Mouse (Mus musculus): ENCODE results near the gene Nudt22. TPM values are rescaled to one million over a fixed set of nuclear protein-coding genes. Genes with fewer than 3 reads are reported as not detected.

Gene Nudt22
- polyA plus RNA-seq, 1 experiment from 2014 or later, result 24.6 TPM

DNA sequence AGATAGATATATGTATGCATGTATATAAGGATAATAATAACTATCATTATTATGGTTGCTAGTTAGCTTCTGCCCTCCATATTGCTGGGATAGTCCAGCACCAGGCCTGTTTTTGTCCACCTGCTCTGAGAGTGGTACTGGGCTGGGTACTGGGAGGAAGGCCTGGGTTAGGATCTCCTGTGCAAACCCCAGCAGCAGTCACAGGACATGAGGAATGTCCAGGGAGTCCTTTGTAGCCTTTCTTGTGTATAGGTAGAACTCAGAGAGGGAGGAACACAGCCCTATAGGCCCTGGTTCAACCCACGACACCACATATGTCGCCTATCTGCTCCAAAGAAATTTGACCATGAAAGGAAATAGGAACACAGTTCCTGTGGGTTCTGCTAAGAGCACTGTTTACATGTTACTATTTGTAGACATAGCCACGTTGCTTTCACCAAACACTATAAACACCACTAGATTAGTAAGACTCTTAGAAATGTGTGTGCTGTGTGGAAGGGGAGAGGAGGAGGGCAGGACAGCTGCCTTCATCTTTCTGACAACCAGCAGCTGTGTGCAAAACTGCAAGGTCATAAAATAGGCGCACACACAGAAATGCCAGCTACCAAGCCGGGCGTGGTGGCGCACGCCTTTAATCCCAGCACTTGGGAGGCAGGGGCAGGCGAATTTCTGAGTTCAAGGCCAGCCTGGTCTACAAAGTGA lies 11.1 kb upstream of the Nudt22 start:
- ATAC-seq (replicated peaks; ENCODE audit: insufficient number of reproducible peaks, low FRiP score, low TSS enrichment), result no peak
- H3K4me2 ChIP-seq, result no peak overlapping the region
- 77% methylated on average over 9 of the region's 9 CpGs for WGBS (ENCODE audit: insufficient replicate concordance)
- H3K27ac ChIP-seq (ENCODE audit: low read depth, low read length), result no peak overlapping the region
- no peaks in the 10 kb centered on the region for H3K36me3 ChIP-seq (ENCODE audit: control insufficient read depth, insufficient read depth, low read length)
- no peaks in the 10 kb centered on the region for H3K27me3 ChIP-seq (ENCODE audit: control insufficient read depth, insufficient read depth, low read length)
- H3K4me3 ChIP-seq (ENCODE audit: low read depth, low read length), result no peak overlapping the region
- H3K4me1 ChIP-seq (ENCODE audit: control insufficient read depth, insufficient read depth, low read length), result no peaks in the 10 kb centered on the region
- H3K9ac ChIP-seq (ENCODE audit: low read depth, low read length), result no peak overlapping the region
- no peaks in the 10 kb centered on the region for H3K9me3 ChIP-seq (replicated peaks; ENCODE audit: control insufficient read depth, low read length)

DNA sequence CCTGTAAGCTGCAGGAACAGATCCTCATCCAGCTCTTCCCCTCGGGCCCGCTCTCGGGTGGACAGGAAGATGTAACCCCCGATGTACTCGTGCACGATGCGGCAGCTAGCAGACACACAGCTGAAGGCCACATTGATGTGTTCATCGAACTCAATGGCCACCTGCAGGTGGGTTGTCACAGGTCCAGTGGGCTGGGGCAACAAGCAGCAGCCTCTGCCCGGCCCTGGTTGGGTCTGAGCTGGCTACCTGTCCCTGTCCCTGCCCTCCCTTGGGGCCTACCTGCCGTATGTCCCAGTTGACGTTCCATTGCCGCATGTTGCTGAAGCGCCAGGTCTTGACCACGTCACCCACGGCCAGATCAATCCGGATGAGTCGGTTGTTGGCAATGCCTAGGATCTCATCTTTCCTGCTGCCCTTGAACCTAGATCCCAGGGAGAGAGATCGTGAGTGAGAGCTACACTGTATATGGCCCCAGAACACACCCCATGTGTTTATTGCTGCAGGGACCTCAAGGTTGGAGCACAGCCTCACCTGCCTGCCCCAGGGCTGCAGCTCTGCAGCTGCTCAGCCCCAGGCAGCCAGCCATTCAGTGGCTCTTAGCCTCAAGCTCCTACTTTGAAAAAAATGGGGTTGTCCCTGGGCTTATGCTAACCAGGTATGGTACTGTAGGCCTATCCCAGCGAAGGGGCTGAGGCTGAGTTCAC lies 3.6 kb upstream of the Nudt22 start:
- no peak overlapping the region for H3K9ac ChIP-seq (ENCODE audit: low read depth, low read length)
- H3K36me3 ChIP-seq (ENCODE audit: control insufficient read depth, insufficient read depth, low read length), result peaks cover 20% of the 10 kb centered on the region
- no peak overlapping the region for H3K27ac ChIP-seq (ENCODE audit: low read depth, low read length)
- H3K4me2 ChIP-seq, result no peak overlapping the region
- ATAC-seq (replicated peaks; ENCODE audit: insufficient number of reproducible peaks, low FRiP score, low TSS enrichment), result no peak
- H3K4me1 ChIP-seq (ENCODE audit: control insufficient read depth, insufficient read depth, low read length), result peaks cover 11% of the 10 kb centered on the region
- H3K9me3 ChIP-seq (replicated peaks; ENCODE audit: control insufficient read depth, low read length), result peaks cover 4% of the 10 kb centered on the region; the same call in 1 of the 2 replicates
- H3K4me3 ChIP-seq (ENCODE audit: low read depth, low read length), result no peak overlapping the region
- H3K27me3 ChIP-seq (ENCODE audit: control insufficient read depth, insufficient read depth, low read length), result no peaks in the 10 kb centered on the region
- WGBS (ENCODE audit: insufficient replicate concordance), result 88% methylated on average over 19 of the region's 19 CpGs

DNA sequence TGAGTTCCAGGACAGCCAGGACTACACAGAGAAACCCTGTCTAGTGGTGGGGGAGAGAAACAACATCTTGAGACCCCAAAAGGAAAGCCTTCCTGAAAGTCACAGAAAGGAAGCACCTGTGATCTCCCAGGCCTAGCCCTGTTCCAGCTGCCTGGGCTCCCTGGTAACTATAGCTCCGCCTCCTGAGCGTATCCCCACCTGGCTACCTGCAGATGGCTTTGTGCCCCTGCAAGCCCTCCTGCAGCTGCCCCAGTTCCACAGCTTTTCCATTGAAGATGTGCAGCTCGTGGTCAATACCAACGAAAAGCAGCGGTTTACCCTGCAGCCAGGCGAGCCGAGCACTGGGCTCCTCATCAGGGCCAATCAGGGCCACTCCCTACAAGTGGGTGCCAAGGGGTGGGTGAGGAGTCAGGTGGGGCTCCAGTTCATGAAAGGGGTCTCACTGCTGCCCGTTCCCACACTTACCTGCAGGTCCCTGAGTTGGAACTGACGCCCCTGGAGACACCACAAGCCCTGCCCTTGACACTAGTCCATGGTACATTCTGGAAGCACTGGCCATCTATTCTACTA lies 1.9 kb upstream of the Nudt22 start:
- H3K9me3 ChIP-seq (replicated peaks; ENCODE audit: control insufficient read depth, low read length), result peaks cover 4% of the 10 kb centered on the region; the same call in 1 of the 2 replicates
- no peaks in the 10 kb centered on the region for H3K27me3 ChIP-seq (ENCODE audit: control insufficient read depth, insufficient read depth, low read length)
- no peak overlapping the region for H3K4me2 ChIP-seq
- no peak for ATAC-seq (replicated peaks; ENCODE audit: insufficient number of reproducible peaks, low FRiP score, low TSS enrichment)
- H3K4me1 ChIP-seq (ENCODE audit: control insufficient read depth, insufficient read depth, low read length), result peaks cover 21% of the 10 kb centered on the region
- no peak overlapping the region for H3K4me3 ChIP-seq (ENCODE audit: low read depth, low read length)
- 82% methylated on average over 9 of the region's 9 CpGs for WGBS (ENCODE audit: insufficient replicate concordance)
- peaks cover 20% of the 10 kb centered on the region for H3K36me3 ChIP-seq (ENCODE audit: control insufficient read depth, insufficient read depth, low read length)
- no peak overlapping the region for H3K9ac ChIP-seq (ENCODE audit: low read depth, low read length)
- no peak overlapping the region for H3K27ac ChIP-seq (ENCODE audit: low read depth, low read length)

DNA sequence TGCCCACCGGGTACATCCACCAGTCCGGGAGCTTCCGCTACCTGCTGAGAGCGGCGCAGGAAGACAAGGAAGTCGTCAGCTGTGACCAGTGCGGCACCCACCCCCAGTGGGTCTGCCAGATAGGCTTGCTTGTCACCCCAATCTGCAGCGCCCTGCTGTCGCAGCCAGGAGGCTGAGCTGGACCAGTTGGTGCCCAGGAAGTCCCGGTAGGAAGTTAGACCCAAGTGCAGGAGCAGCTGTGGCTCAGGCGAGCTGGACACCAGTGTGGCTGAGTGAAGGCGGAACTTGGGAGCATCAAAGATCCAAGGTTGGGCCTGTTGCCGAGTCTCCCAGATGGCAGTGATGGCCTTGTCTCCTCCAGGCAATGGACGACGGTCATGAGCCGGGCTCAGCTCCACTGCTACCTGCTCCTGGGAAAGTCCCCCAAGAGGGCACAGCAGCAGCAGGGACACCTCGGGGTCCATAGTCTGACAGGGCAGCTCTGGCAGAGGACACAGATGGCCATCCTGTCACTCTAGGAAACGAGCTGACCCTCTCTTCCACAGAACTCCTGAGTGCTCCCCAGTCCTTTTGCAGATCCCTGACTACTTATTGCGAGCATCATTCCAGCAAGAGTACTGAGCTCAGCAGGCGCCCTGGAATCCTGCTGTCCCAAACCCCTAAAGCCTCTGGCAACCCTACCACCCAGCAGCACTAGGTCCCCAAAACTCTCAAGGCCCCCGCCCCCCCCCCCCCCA lies 494 bp downstream of the Nudt22 start:
- H3K4me2 ChIP-seq, result peak overlapping the region; percentile 93
- no peak for ATAC-seq (replicated peaks; ENCODE audit: insufficient number of reproducible peaks, low FRiP score, low TSS enrichment)
- H3K4me3 ChIP-seq (ENCODE audit: low read depth, low read length), result peak overlapping the region; percentile 67
- peak overlapping the region; percentile 78 for H3K9ac ChIP-seq (ENCODE audit: low read depth, low read length)
- H3K36me3 ChIP-seq (ENCODE audit: control insufficient read depth, insufficient read depth, low read length), result peaks cover 19% of the 10 kb centered on the region
- H3K27ac ChIP-seq (ENCODE audit: low read depth, low read length), result peak overlapping the region; percentile 50; the same call in 1 of the 2 replicates
- no peaks in the 10 kb centered on the region for H3K27me3 ChIP-seq (ENCODE audit: control insufficient read depth, insufficient read depth, low read length)
- H3K4me1 ChIP-seq (ENCODE audit: control insufficient read depth, insufficient read depth, low read length), result peaks cover 22% of the 10 kb centered on the region
- WGBS (ENCODE audit: insufficient replicate concordance), result 44% methylated on average over 21 of the region's 21 CpGs
- H3K9me3 ChIP-seq (replicated peaks; ENCODE audit: control insufficient read depth, low read length), result peaks cover 4% of the 10 kb centered on the region; the same call in 1 of the 2 replicates

DNA sequence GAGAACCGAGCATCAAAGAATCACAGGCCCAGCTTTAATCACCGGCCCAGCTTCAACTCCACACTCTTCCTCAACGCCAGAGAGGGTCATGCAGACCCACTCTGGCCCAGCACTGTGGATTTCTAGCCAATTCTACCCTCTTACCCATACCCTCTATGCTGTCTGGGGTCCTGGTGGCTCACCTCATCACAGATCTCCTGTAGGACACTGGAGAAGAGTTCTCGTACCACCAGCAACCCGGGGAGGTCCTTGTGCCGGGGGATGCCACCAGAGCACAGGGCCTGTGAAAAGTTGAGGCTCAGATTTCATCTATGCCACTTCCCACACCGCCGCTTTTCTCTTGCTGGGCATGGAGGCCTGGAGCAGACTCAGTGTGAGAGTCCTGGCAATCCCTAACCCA lies 1.4 kb downstream of the Nudt22 start:
- no peak overlapping the region for H3K4me3 ChIP-seq (ENCODE audit: low read depth, low read length)
- no peak overlapping the region for H3K9ac ChIP-seq (ENCODE audit: low read depth, low read length)
- no peaks in the 10 kb centered on the region for H3K27me3 ChIP-seq (ENCODE audit: control insufficient read depth, insufficient read depth, low read length)
- H3K27ac ChIP-seq (ENCODE audit: low read depth, low read length), result no peak overlapping the region
- H3K9me3 ChIP-seq (replicated peaks; ENCODE audit: control insufficient read depth, low read length), result peaks cover 3% of the 10 kb centered on the region; the same call in 1 of the 2 replicates
- ATAC-seq (replicated peaks; ENCODE audit: insufficient number of reproducible peaks, low FRiP score, low TSS enrichment), result no peak
- peaks cover 22% of the 10 kb centered on the region for H3K4me1 ChIP-seq (ENCODE audit: control insufficient read depth, insufficient read depth, low read length)
- H3K4me2 ChIP-seq, result no peak overlapping the region; the same call in 1 of the 2 replicates
- WGBS (ENCODE audit: insufficient replicate concordance), result 88% methylated on average over 8 of the region's 8 CpGs
- H3K36me3 ChIP-seq (ENCODE audit: control insufficient read depth, insufficient read depth, low read length), result peaks cover 11% of the 10 kb centered on the region

DNA sequence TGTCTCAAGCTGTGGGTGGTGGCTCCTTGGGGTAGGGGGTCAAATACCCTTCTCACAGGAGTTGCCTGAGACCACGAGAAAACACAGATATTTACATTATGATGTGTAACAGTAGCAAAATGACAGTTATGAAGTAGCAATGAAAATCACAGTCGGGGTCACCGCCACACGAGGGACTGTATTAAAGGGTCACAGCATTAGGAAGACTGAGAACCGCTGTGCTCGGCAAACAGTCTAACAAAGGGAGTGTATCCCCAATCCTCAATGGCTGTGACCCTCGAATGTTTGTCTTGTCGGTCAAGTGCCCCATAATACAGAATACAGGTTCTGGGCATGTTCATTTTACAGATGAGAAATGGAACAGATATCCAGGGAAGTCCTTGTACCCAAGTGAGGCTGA lies 1.9 kb downstream of the Nudt22 start:
- Histone ChIP-seq H3K4me1 (ENCODE audit: control insufficient read depth, insufficient read depth, low read length) (peaks cover 22% of the 10 kb centered on the region), H3K4me3 (ENCODE audit: low read depth, low read length) (no peak overlapping the region), H3K27ac (ENCODE audit: low read depth, low read length) (no peak overlapping the region), H3K4me2 (no peak overlapping the region), H3K36me3 (ENCODE audit: control insufficient read depth, insufficient read depth, low read length) (peaks cover 8% of the 10 kb centered on the region), H3K27me3 (ENCODE audit: control insufficient read depth, insufficient read depth, low read length) (no peaks in the 10 kb centered on the region), H3K9me3 (replicated peaks; ENCODE audit: control insufficient read depth, low read length) (no peaks in the 10 kb centered on the region; the same call in 1 of the 2 replicates), H3K9ac (ENCODE audit: low read depth, low read length) (no peak overlapping the region)
- no peak for ATAC-seq (replicated peaks; ENCODE audit: insufficient number of reproducible peaks, low FRiP score, low TSS enrichment)
- 88% methylated on average over 8 of the region's 8 CpGs for WGBS (ENCODE audit: insufficient replicate concordance)

DNA sequence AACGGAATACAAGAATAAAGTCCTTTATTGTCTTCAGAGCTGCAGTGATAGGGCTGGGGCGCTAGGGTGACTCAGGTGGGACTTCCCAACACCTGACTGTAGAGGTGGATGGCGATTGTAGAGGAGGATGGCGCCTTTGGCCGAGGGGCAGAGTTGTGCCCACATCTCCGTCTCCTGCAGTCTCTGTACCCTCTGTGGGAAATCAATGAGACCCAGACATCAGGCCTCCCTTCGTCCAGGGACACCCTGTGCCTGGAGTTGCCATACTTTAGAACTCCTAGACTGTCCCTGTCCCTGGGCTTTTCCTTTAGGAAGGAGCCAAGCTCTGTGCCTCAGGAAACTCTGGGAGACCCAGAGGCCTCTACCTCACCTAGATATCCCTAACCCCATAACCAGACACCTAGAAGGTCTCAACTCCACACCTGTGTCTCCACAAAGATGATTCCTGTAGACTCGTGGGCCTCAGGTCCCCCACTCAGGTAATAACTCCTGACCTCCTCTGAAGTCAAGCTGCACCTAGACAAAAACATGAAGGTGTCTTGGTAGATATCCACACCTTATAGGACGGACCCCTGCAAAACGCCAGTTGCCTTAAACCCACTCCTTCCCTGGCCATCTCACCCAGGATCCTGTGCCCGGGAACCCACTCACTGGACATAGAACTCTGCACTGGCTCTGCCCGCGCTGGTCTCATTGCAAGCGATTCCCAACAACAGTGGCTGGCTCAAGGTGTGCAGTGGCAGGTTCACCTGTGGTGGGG lies 2.7 kb downstream of the Nudt22 start:
- ATAC-seq (replicated peaks; ENCODE audit: insufficient number of reproducible peaks, low FRiP score, low TSS enrichment), result 0 out of 2 replicates have a peak, but pooled peaks have one; percentile 1
- no peaks in the 10 kb centered on the region for H3K9me3 ChIP-seq (replicated peaks; ENCODE audit: control insufficient read depth, low read length)
- peaks cover 25% of the 10 kb centered on the region for H3K4me1 ChIP-seq (ENCODE audit: control insufficient read depth, insufficient read depth, low read length)
- H3K4me2 ChIP-seq, result peak overlapping the region; percentile 71
- H3K36me3 ChIP-seq (ENCODE audit: control insufficient read depth, insufficient read depth, low read length), result peaks cover 3% of the 10 kb centered on the region; the same call in 1 of the 2 replicates
- H3K27ac ChIP-seq (ENCODE audit: low read depth, low read length), result peak overlapping the region; percentile 69
- no peaks in the 10 kb centered on the region for H3K27me3 ChIP-seq (ENCODE audit: control insufficient read depth, insufficient read depth, low read length)
- H3K9ac ChIP-seq (ENCODE audit: low read depth, low read length), result peak overlapping the region; percentile 78
- H3K4me3 ChIP-seq (ENCODE audit: low read depth, low read length), result peak overlapping the region; percentile 51
- WGBS (ENCODE audit: insufficient replicate concordance), result 63% methylated on average over 14 of the region's 14 CpGs

All from heart, embryonic 11.5 days (tissue).